Mouse (Mus musculus): Measurements from ENCODE around the gene Ak8. TPM values are rescaled to one million over a fixed set of nuclear protein-coding genes. Genes with fewer than 3 reads are reported as not detected.

Ak8 gene
- polyA plus RNA-seq, 1 experiment = 1.5 TPM

- TF ChIP-seq CTCF (IDR thresholded peaks at IDR 0.05; ENCODE audit: borderline replicate concordance, extremely low read depth, insufficient read depth, insufficient read length) (no peak), POLR2A (IDR thresholded peaks at IDR 0.05; ENCODE audit: borderline replicate concordance, extremely low read depth, insufficient read depth, insufficient read length, poor library complexity, severe bottlenecking) (no peak)
- no peak for DNase-seq (ENCODE audit: low read depth)
Observed at GRCm38 (mm10) chr2:28770697-28771096, 70.7 kb downstream of the Ak8 start.

- peak; percentile 72 for DNase-seq (ENCODE audit: low read depth)
- TF ChIP-seq POLR2A (IDR thresholded peaks at IDR 0.05; ENCODE audit: borderline replicate concordance, extremely low read depth, insufficient read depth, insufficient read length, poor library complexity, severe bottlenecking) (no peak), CTCF (IDR thresholded peaks at IDR 0.05; ENCODE audit: borderline replicate concordance, extremely low read depth, insufficient read depth, insufficient read length) (no peak)
Observed at GRCm38 (mm10) chr2:28774073-28774472, 74.1 kb downstream of the Ak8 start.

DNA sequence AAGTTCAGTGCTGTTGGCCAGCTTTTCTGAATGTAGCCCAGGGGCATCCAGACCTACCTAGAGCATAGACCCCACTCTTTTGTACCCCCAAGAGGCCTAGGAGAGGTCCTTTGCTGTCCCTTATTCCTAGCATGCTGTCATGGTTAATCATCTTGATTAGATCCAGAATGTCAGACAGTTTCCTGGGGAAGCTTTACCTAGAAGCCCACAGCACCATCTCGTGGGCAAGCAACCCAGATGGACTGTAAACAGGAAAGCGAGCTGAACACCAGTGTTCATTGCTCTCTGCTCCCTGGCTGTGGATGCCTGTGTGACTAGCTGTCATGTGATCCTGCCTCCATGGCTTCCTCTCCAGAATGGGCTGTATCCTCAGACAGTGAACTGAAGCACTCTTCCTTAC is 76.8 kb downstream of the Ak8 start:
- no peak for DNase-seq (ENCODE audit: low read depth)
- TF ChIP-seq CTCF (IDR thresholded peaks at IDR 0.05; ENCODE audit: borderline replicate concordance, extremely low read depth, insufficient read depth, insufficient read length) = no peak
- no peak for TF ChIP-seq POLR2A (IDR thresholded peaks at IDR 0.05; ENCODE audit: borderline replicate concordance, extremely low read depth, insufficient read depth, insufficient read length, poor library complexity, severe bottlenecking)

- peak; percentile 93 for DNase-seq (ENCODE audit: low read depth)
- TF ChIP-seq CTCF (IDR thresholded peaks at IDR 0.05; ENCODE audit: borderline replicate concordance, extremely low read depth, insufficient read depth, insufficient read length) (no peak), POLR2A (IDR thresholded peaks at IDR 0.05; ENCODE audit: borderline replicate concordance, extremely low read depth, insufficient read depth, insufficient read length, poor library complexity, severe bottlenecking) (no peak)
Observed at GRCm38 (mm10) chr2:28780001-28780782, 80.2 kb downstream of the Ak8 start.

- no peak for TF ChIP-seq CTCF (IDR thresholded peaks at IDR 0.05; ENCODE audit: borderline replicate concordance, extremely low read depth, insufficient read depth, insufficient read length)
- no peak for TF ChIP-seq POLR2A (IDR thresholded peaks at IDR 0.05; ENCODE audit: borderline replicate concordance, extremely low read depth, insufficient read depth, insufficient read length, poor library complexity, severe bottlenecking)
- DNase-seq (ENCODE audit: low read depth) = peak; percentile 60
Observed at GRCm38 (mm10) chr2:28781310-28781709, 81.3 kb downstream of the Ak8 start.

- no peak for DNase-seq (ENCODE audit: low read depth)
- TF ChIP-seq POLR2A (IDR thresholded peaks at IDR 0.05; ENCODE audit: borderline replicate concordance, extremely low read depth, insufficient read depth, insufficient read length, poor library complexity, severe bottlenecking) (no peak), CTCF (IDR thresholded peaks at IDR 0.05; ENCODE audit: borderline replicate concordance, extremely low read depth, insufficient read depth, insufficient read length) (no peak)
Observed at GRCm38 (mm10) chr2:28786355-28787066, 86.5 kb downstream of the Ak8 start.

DNA sequence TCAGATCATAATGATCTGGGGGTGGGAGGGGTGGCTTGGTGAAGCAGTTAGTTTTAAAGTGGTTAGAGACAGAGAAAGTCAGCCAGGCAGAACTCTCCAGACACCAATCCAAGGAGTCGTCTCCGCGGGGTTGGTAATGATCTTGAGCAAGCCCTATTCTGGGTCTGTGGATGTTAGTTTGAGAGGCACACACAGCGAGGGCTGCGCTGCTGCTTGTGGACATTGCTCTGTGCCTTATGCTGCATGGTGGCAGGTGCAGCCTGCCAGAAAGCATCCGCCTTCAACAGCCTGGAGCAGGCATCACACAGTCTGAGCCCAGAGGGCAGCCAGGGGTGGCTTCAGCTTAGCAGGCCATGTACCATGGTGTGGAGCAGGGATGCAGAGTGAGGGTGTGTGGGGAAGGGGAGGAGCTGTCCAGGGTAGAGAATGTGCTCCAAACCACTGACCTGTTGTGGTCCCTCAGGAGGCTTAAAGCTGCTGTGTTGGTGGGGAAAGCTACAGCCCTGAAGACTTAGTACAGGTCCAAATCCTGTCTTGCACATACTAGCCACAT is 87.2 kb downstream of the Ak8 start:
- peak; percentile 25 for DNase-seq (ENCODE audit: low read depth)
- TF ChIP-seq CTCF (IDR thresholded peaks at IDR 0.05; ENCODE audit: borderline replicate concordance, extremely low read depth, insufficient read depth, insufficient read length) (no peak), POLR2A (IDR thresholded peaks at IDR 0.05; ENCODE audit: borderline replicate concordance, extremely low read depth, insufficient read depth, insufficient read length, poor library complexity, severe bottlenecking) (no peak)

DNA sequence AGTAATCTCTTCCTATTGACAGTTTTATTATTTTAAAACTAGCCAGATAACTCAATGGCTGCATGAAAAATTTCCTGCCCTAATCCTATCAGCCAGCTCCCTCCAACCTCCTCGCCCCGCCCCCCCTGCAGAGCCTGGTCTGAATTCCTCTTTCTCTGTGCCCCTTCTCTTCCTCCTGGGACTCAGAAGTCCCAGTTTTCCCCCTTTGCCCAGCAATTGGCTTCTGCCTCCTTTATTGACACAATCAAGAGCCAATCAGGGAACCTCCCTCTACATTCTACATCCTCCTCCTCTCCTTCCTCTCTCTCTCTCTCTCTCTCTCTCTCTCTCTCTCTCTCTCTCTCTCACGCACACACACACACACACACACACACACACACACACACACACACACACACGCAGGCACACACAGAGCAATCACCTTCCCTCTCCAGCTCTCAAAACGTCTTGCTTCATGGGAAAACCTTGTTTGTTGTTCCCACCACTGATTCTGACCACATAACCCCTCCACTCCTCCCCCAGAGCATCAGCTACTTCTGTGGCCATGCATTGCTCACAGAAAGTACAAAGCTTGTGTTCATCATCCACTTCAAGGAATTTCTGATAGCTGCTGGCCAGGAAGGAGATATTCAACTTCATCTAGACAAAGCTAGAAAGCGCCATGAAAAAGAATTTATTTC is 93.1 kb downstream of the Ak8 start:
- TF ChIP-seq CTCF (IDR thresholded peaks at IDR 0.05; ENCODE audit: borderline replicate concordance, extremely low read depth, insufficient read depth, insufficient read length) (no peak), POLR2A (IDR thresholded peaks at IDR 0.05; ENCODE audit: borderline replicate concordance, extremely low read depth, insufficient read depth, insufficient read length, poor library complexity, severe bottlenecking) (no peak)
- peak; percentile 95 for DNase-seq (ENCODE audit: low read depth)

DNA sequence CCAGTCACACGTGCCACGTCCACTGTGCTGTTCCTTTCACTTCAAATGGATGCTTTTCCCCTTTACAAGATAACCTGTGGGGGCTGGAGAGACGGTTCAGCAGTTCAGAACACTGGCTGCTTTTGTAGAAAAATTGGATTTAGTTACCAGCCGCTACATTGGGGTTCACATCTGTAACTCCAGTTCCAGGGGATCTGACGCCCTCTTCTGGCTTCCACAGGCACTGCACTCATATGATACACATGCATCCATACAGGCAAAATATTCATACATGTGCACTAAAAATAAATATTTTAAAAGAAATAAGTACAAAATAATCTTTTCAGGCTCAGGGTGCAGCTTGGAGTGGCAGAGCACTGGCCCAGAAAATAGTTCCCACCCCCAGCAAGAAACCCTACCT is 94.7 kb downstream of the Ak8 start:
- no peak for DNase-seq (ENCODE audit: low read depth)
- TF ChIP-seq CTCF (IDR thresholded peaks at IDR 0.05; ENCODE audit: borderline replicate concordance, extremely low read depth, insufficient read depth, insufficient read length) = peak; percentile 12; the same call in 1 of the 2 replicates
- no peak for TF ChIP-seq POLR2A (IDR thresholded peaks at IDR 0.05; ENCODE audit: borderline replicate concordance, extremely low read depth, insufficient read depth, insufficient read length, poor library complexity, severe bottlenecking)

DNA sequence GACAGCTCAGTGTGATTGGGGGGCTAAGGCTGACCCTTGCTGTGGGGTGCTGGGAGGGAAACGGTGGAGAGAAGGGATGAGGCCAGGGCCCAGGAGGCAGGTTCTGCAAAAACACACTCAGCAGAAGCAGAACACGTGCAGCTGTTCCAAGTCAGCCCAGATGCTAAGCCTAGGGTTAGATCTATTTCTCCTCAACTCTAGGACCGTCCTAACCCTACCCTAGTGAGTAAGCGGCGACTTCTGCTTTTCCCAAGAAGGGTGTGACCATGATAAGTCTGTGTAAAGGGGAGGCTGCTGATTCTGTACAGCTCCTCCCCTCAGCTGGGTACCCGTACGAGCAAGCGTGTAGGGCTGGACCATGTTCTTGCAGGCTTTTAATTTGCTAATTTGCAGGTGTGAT is 96.3 kb downstream of the Ak8 start:
- no peak for DNase-seq (ENCODE audit: low read depth)
- TF ChIP-seq CTCF (IDR thresholded peaks at IDR 0.05; ENCODE audit: borderline replicate concordance, extremely low read depth, insufficient read depth, insufficient read length) (no peak), POLR2A (IDR thresholded peaks at IDR 0.05; ENCODE audit: borderline replicate concordance, extremely low read depth, insufficient read depth, insufficient read length, poor library complexity, severe bottlenecking) (no peak)
